Mouse (Mus musculus) ES-E14 (cell line): ENCODE results near the gene Zfyve27.

Source experiments
- CHD2 ChIP-seq: IDR thresholded peaks from 2 replicates; pipeline ENCODE4 v1.6.1; 2014; ENCODE audit warnings: mild to moderate bottlenecking, low read depth, low read length, inconsistent platforms
- ZNF384 ChIP-seq: IDR thresholded peaks from 2 replicates; pipeline ENCODE4 v1.6.1; 2012; ENCODE audit warnings: low read depth, low read length, inconsistent platforms

DNA sequence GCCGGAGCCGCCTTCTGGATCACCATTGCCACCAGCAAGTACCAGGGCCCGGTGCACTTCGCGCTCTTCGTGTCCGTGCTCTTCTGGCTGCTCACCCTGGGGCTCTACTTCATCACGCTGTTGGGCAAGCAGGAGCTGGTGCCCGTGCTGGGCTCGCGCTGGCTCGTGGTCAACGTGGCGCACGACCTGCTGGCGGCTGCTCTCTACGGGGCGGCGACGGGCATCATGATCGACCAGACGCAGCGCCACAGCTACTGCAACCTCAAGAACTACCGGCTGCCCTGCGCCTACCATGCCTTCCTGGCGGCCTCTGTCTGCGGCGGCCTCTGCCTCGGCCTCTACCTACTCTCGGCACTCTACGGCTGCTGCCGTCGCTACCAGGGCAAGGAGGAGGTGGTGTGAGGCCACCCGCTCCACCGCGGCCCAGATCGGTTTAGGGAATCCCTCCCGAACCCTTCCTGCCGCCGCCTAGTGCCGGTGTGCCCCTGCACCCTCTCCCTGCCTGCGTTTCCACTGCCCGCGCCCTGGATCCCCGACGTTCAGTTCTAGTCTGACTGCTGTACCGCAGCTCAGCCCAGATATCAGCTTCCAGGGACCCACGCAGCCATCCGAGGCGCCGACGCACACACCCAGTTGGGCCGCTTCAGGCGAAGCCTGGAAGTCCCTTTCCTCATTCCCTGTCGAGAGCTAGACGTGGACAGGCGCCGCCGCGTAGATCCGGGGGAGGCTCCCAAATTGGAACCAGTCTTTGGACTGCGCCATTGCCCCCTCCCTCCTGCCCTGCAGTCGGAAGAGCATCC, 15.8 kb upstream of the Zfyve27 start:
- TF ChIP-seq CHD2 (no peak), ZNF384 (no peak)
